Mouse (Mus musculus) monocyte, adult 2 months (primary cell): ENCODE measurements around the gene 4921517D22Rik.
A peak's percentile ranks its signal among the peaks of the same experiment; 100 is the strongest.

Experiments used
- DNase-seq, 2 experiments: peaks; one replicate each; pipeline ENCODE4 v3.0.0; 2022; ENCODE audit warnings: low spot score in 2 of 2, low read depth in 1 of 2

Gene 4921517D22Rik

DNA sequence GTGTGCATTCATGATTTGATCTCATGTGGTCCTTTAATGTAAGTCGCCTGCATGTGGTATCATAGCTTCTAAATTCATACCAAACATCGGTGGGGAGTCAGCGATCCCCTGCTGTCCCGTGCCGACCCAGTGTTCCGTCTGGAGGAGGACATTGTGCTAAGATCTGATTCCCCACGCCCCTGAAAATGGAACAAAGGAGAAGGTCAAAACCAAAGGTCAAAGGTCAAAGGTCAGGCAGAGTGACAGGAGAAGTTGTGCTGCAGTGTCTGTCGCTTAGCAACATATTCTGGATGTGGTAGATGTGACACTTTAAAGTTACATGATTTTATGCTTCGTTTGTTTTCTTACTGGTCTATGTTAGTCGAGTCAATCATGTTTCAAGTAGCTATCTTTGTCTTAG is 2.4 kb downstream of the 4921517D22Rik start:
- DNase-seq: no peak

DNA sequence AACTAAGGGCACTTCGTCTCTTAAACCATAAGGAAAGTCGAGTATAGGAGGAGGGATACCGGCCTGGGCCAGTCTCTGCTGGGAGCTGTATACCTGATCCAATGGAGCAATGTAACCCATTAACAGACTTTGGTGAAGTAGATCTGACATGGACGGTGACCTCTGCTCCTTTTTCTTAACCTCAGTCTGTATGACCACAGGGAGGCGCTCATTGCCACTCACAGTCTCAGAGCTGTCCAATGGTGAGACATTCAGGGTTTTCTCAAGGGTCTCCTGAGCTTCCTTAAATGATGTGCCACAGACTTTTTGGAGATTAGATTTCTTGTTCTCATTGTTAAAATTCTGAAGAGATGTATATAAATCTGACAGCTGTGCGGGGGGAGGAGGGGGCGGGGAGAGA is 3.3 kb downstream of the 4921517D22Rik start:
- DNase-seq: no peak

DNA sequence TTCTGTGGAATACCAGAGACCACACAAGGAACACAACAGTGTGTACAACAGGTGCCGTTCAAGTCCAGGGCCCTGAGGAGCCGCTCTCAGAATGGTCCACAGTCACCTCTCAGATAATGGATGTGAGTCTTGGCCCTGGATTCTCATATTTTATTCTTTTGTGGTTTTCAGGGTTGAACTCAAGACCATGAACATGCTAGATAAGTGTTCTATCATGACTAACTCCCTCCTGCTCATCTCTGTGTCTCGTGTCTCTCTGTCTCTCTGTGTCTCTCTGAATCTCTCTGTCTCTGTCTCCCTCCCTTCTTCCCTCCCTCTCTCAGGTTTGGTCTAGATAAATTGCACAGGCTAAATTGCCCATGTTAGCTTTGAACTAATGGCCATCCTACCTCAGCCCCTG is 4.1 kb downstream of the 4921517D22Rik start:
- no peak for DNase-seq

DNA sequence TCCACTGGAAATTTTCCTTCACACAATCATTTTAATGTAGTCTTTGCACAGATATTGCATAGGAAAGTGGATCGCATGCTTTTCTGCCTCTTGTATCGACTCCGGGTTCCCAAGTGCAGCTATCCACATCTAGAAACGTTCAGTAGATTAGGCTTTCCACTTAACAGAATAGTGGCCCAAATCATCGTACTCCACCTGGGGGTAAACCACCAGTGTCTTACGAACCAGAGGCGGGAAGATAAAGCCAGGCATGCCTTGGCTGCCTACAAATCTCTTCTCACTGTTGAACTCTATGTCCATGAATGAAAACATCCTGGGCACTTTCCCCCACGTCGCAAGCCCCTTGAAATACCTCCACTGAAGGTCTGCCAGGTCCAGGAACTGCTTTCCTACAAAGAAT is 4.6 kb downstream of the 4921517D22Rik start:
- no peak for DNase-seq

DNA sequence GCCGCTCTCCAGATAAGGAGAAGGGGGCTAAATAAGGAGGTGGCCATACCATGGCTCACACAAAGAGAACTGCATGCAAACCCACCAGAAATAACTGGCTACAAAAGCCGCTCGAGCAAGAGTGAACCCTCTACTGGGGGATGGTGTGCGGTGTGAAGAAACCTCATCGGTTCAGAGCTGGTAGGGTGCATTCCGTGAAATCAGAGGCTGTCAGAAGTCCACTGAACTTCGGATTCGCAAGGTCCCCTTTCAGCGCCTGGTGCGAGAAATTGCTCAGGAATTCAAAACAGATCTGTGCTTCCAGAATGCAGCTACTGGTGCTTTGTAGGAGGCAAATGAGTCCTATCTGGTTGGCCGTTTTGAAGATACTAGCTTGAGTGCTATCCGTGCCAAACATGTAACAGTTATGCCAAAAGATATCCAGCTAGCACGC is 5.6 kb downstream of the 4921517D22Rik start:
- no peak for DNase-seq

DNA sequence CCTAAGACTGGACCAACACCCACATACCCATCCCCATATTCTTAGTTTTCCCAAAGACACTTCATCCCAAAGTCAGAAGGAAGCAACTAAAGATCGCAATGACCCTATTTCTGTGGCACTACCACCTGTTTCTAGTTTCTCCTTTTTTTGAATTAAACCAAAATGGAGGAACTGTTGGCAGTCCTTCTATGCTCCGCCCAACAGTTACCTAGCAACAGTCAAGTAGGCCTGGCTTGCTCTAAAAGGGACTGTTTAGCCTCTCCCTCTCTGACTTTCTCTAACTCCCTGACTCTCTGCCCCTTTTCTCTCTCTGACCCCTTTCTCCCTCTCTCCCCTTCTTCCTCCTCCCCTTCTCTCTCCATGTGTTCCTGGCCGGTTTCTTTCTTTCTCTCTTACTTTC is 8.7 kb downstream of the 4921517D22Rik start:
- DNase-seq: no peak

DNA sequence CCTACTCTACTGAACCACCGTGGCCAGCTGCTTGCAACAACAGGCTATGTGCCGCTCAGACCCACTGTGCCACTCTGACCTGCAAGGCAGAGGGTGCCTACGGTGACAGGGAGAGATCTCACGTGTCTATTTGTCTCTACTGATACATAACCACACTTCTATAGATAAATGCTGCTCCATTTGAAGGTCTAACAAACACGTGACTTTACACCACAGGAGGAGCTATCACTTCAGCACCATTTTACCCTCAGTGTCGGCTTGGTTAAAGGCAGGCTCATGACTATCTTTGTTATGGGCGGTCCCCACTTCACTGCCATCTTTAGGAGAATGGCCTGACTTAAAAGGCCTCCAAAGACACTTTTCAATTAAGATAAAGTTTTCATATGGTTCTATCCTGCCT is 11.3 kb downstream of the 4921517D22Rik start:
- DNase-seq: no peak

DNA sequence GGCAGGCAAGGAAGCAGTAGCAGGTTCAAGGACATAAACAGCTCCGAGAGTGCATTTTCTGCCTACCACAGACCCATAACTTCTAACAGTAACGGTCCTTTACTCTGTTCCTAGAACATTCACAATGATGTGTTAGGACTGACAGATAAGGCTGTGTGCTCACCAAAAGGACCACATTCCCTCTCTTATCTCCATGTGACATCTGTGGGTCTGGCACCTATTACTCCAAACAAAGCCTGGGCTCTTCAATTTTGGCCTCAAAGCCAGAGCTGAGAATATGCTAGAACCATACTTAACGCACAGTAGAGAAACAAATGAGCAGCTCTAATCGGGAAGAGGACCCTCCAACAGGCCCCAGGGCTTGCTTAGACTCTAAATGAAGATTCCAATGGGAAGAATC is 14.0 kb downstream of the 4921517D22Rik start:
- DNase-seq: no peak

DNA sequence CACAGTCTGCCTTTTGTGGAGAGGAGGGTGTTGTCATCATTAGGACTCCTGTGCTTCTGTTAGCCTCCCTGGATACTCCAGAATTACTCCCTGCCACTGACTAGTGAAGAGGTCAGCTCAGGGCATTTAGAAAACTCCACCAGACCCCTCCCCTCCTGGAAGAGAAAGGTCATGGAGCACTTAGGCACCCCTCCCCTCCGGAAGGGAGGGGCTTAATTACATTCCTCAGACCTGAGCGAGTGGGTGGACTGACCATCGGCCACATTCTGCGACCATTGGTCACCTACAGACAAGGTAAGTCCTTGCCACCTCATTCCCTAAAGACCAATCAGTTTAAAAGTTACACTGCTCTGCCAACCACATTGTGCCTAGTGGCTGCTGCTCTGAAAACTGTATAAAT is 14.6 kb downstream of the 4921517D22Rik start:
- no peak for DNase-seq

DNA sequence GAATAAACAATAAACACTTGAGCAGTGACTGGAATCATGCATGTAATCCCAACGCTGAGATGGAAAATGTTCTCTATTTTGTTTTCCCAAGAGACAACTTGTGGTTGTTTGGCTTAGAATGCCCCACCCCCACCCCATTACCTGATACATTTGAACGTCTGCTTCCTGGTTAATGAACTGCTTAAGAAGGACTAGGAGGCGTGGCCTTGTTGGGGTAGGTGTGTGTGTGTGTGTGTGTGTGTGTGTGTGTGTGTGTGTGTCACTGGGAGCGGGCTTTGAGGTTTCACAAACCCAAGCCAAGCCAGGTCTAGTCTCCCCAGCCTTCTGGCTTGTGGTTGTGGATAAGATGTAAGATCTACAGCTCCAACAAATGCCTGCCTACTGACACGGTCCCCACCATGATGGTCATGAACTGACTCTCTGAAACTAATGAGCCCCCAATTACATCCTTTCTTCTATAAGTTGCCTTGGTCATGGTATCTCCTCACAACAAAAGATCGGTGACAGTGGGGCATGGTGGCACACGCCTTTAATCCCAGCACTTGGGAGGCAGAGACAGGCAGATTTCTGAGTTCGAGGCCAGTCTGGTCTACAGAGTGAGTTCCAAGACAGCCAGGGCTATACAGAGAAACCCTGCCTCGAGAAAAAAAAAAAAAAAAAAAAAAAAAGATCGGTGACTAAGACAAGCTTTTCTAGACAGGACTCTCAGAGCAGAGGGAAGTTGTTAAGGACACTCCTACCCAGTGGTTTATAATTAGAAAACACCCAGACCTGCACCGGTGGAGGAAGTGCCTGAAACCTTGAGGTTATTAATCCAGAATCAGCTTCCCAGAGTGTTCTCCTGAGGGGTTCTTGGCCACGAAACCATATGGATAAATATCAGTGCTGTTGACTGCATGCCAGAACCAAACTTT is 17.3 kb downstream of the 4921517D22Rik start:
- no peak for DNase-seq

DNA sequence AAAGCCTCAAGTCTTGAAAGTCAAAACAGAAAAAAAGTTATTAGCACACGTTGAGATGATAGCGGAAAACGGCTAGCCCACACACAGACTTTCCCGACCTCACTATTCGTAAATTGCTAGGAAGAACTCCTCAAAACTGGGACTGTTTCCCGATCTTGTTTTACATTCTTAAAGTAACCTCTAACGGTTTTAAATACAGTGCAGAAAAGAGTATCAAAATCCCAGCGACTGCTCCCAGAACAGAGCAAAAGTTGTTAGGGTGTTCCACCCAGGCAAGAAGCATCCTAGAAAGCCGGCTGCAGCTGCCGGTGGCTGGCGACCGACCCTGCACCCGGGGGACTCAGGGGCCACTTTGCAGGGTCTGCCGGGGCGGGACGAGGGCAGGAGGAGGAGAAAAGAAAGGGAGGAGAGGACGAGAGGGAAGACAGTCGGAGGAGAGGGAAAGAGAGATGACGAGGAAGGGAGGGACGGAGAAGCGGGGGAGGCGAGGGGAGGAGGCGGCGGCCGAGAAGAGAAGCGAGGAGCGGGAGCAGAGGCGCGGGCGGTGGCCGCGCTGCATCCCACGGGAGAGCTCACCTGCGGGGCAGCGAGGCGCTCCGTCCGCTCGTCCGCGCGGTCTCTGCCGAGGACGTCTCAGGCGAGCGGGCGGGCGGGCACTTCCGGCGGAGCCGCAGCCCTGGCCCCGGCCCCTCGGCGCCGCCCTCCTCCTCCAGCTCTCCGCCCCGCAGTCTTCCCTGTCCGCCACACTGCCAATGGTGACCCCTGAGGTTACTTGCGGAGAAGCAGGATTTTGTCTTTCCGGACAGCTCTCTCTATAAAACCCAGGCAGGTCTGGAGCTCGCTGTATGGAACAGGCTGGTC is 18.5 kb downstream of the 4921517D22Rik start, which contains the start of gene Golm1:
Gene Golm1, minus strand, starts transcription at position 661 of the 861 bp plus-strand sequence.
- no peak for DNase-seq

DNA sequence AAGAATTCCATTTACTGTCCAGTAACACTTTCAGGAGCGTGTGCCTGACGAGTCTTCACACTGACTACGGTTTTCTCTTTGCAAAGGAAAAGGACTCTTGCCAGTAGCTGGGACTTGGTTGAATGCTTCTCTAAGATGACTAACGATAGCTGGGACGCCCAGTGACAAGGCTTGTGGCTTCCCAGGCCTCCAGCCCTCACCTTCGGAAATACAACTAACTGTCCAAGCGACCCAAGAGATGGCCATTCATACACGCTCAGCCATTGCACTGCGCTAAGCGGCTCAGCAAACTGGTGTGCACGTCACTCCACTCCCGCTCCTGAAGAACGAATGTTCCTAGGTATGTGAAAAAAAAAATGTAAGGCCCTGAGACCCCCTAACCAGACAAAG is 19.2 kb downstream of the 4921517D22Rik start:
- no peak for DNase-seq

DNA sequence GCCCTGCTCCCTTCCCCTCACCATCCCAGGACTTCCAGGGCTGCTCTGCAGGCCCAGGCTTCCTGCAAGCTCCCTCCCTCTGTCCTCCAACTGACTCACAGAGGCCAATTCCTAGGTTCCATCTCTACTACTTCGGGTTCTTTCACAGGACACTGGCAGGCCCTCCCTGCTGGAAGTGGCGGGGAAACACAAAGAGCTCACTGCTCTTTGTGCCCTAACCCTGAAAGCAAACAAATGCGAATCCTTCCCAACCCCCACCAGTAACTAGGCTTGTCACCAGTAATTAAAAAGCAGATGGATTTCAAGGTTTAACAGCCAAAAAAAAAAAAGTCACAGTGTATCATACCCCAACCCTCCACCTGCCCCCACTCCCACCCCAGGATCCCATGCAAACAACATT is 19.7 kb downstream of the 4921517D22Rik start:
- DNase-seq: no peak

DNA sequence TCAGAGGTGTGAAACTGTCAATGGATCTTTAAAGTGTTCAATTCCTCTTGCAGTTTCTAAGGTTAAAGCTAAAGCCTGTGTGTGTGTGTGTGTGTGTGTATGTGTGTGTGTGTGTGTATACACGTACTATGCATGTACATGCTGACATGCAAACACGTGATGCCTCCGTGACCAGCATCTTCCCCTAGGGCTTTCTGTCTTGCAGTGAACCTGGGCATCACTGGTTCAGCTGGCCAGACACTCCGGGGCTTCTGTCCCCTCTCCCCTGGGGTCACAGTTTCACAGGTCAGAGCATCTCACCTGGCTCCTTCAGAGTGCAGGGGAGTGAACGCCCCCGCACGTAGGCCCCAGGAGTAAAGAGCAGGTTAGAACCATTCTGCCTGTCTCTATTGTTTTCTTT is 20.3 kb downstream of the 4921517D22Rik start:
- no peak for DNase-seq

DNA sequence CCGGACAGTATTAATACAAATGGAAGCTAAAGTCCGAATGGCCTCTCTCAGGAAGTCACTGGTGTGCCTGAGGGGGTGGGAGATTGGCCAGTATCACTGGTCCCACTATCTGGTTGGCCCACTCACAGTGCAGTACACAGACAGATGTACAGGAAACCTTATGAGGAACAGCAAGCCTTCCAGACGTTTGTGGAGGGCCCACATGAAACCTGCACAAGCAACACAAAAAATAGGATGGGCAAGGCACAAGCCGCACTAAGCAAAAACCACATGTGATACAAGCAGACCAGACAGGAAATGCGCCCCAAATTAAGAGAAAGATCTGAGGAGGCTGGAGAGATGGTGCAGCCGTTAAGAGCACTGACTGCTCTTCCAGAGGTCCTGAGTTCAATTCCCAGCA is 21.7 kb downstream of the 4921517D22Rik start:
- DNase-seq: no peak

DNA sequence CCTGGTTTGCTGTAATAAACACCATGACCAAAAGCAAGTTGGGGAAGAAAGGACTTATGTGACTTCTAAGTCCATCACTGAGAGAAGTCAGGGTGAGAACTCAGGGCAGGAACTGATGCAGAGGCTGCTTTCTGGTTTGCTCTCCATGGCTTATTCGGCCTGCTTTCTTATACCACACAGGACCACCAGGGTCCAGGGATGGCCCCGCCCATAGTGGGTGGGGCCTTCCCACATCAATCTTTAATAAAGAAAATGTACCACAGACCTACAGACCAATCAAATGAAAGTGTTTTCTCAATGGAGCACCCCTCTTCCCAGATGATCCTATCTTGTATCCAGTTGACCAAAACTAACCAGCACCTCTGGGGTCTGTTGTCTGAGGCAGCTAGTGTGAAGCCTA is 22.4 kb downstream of the 4921517D22Rik start:
- DNase-seq: no peak

DNA sequence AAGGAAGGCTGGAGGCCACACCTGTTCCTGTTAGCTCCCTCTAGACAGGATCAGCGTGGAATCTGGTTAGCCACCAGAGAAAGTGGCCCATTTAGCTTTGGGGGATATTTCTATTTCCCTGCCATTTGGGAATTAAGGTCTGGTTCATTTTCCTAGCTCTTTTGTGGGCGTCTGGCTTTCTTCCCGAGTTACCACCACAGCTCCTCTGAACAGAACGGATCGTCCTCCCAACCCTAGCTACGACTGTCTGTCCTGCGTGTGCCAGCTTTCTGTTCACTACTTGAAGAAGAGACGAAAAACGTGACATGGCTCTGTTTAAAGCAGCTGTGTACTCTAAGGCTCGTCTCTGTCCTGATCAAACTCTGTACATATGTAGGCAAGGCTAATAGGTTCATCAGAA is 24.0 kb downstream of the 4921517D22Rik start:
- no peak for DNase-seq

DNA sequence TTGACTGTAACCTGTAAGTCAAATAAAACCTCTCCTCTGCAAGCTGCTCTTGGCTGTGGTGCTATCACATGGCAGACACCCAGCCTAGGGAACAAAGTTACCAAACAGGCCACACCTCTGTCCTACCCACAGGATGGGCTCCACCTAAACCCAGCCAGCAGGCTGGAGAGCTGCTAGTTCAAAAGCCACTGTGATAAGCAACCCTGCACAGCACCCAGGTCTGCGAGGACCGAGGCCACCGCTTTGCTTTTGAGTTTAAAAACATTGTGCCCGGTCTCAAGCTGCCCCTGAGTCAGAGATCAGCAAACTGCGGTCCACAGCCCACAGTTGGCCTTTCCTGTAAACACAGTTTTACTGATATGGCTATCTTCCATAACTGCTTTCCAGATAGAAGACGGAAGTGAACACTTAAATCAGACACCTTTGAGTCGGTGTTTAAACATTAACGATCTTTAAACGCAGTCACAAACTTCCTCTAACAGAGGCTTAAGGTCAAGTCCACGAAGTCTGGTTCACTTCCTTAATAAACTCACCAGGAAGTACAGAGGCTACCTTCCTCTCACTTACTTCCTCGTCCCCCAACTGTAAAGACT is 25.3 kb downstream of the 4921517D22Rik start:
- DNase-seq: peak in 1 of 2 experiments; percentile 5

DNA sequence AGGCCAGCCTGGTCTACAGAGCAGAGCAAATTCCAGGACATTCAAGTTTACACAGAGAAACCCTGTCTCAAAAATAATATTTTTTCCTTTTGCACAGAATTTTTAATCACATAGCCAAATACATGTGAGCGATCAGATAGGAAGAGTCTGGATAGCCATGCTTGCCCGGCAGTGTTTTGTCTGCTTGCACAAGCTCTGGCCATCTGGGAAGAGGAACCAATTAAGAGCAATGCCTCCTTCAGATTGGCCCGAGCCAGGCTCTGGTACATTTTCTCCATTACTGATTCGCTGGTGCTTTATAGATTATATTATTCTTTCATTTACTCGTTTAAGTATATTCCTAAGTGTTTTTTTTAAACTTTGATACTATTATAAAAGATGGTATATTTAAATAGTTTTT is 26.1 kb downstream of the 4921517D22Rik start:
- DNase-seq: no peak

DNA sequence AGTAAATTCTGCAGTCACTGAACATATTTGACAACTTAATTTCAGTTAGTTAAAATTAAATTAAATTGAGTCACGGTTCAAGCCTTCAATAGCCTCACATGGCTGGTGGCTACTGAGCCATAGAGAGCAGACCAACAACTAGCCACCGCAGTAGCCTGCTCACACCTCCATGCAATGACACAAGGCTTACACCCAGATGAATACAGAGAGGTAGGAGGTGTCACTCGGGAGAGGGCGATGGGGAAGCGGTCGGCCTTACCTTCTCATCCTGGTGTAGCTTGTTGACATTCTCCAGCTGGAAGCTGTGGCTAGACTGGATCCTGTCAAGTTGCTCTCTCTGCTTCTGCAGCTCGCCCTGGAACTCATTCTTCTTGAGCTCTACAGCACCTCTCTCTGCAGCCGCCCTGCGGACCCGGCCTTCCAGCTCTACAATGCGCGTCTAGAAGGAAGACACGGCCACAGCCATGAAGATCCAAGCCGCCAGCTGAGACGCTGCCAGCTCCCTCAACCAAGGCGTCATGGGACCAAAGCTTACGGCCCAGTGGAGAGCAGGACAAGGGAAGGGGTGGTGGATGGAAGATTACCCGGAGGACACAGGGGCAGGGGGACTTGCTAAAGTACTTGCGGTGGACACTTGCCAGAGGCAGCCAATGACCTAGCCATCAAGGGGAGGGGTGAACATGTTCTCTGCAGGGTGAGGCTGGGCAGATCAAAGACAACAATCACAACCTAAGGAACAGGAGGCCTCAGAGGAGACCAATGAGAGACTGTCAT is 29.8 kb downstream of the 4921517D22Rik start:
- DNase-seq: no peak

DNA sequence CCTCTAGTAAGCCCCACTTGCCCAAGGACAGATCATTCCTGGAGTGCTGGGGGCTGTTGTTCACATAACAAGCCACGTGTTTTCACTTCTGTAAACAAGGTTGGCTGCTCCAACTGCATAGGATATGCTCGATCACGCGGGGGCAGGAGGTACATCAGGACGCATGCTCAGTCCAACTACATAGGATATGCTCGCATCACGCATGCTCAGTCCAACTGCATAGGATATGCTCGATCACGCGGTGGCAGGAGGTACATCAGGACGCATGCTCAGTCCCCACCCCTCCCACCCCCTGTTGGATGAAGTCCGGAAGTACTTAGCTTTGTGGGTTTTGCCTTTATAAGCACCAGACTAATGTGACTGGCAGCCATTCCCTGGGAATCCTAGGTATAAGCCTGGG is 31.9 kb downstream of the 4921517D22Rik start:
- no peak for DNase-seq
